Mouse (Mus musculus): Measurements from ENCODE around the gene Nol7.

Nol7 gene

DNA sequence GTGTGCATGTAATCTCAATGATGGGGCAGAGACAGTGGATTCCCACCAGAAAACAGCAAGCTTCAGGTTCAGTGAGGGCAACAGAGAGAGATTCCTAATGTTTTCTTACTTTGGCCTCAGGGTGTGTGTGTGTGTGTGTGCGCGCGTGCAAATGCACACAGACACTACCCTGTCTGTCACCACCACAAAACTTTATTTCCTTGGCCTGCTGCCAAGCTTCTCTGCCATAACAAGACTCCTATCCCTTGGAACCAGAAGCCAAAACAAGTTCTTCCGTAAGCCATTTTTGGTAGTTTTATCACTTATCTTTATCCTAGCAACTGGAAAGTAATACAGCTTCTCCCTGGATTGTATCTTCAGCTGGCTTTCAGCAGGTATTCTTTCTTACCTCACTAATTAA, 30.2 kb downstream of the Nol7 start:
- no peak for DNase-seq (ENCODE audit: low read depth, low spot score)

DNA sequence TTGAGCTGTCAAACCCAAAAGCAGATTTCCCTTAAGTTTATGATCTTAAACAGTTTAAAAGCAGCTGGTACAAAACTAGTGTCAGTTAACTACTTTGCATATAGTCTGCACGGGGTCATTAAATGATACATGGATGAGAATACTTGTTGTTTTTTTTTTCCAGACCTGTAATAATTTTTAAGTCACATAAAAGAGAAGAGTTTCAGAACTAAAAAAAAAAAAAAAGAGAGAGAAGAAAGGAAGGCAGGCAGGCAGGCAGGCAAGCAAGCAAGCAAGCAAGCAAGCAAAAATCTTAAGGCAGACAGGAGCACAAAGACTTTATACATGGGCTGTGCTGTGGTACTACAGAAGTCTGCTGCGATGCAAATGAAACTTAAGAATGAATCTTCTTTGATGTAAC, 35.2 kb downstream of the Nol7 start:
- no peak for DNase-seq (ENCODE audit: low read depth, low spot score)

DNA sequence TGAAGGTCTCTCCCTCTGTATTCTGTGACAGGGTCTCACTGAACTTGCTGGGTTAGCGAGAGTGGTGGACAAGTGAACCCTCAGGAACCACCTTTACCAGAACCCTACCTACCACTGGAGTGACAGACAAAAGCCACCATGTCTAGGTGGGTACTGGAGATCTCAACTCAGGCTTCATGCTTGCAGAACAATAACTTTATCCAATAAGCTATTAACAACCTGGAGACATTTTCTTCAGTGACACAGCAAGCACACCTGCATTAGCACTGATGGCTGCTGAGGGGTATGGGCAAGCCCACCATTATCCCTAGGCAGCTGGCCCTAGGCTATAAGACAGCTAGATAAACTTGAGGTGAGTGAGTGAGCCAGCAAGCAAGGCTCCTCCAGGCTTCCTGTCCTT, 42.2 kb downstream of the Nol7 start:
- DNase-seq (ENCODE audit: low read depth, low spot score) = no peak

- DNase-seq (ENCODE audit: low read depth, low spot score) = no peak
Measured at GRCm38 (mm10) chr13:43442551-43442950, 44.4 kb downstream of the Nol7 start.

DNA sequence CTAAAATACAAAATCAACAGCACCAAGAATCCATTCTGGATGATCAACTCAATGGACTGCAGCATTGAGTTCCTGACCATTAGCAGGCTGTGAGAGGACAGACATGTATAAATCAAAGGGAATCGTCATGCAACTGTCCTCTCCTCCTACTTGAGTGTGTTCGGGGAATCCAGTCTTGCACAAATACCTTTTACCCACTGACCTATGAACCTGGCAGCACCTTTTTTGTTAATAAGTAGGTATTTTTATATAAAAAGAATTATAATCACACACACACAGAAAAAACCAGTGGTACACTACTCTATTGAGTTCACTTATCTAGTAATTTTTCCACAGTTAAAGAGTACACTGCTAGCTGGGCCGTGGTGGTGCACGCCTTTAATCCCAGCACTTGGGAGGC, 45.5 kb downstream of the Nol7 start:
- no peak for DNase-seq (ENCODE audit: low read depth, low spot score)

GRCm38 (mm10) chr13:43444717-43445116, 46.5 kb downstream of the Nol7 start:
- no peak for DNase-seq (ENCODE audit: low read depth, low spot score)

DNA sequence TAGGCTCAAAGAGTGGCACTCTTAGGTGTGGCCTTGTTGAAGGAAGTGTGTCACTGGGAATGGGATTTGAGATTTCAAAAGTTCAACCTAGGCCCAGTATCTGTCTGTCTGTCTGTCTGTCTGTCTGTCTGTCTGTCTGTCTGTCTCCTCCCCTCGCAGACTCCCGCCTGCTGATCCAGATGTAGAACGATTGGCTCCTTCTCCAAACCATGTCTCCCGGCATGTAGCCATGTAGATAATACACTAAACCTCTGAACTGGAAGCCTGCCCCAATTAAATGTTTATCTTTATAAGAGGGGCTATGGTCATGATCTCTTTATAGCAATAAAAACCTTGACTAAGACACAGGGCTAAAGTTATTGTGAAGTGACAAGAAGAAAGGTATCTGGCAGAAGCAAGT, 47.6 kb downstream of the Nol7 start:
- no peak for DNase-seq (ENCODE audit: low read depth, low spot score)

GRCm38 (mm10) chr13:43447721-43448120, 49.5 kb downstream of the Nol7 start:
- DNase-seq (ENCODE audit: low read depth, low spot score) = no peak

DNA sequence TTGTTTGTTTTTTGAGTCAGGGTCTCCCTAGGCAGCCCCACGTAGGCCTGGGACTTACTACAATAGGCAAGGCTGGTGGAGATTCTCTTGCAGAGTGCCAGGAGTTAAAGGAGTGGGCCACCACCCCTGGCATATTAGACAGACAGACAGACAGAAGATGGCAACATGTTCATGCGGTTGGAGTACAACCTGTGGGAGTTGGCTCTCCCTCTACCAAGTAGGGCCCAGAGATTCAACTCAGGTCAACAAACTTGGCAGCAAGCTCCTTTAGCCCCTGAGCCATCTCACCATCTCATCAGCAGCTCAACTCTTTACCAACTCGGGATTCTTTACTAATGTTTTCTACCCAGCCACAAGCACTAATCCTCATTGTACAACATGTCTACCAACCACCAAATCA, 52.5 kb downstream of the Nol7 start:
- no peak for DNase-seq (ENCODE audit: low read depth, low spot score)

GRCm38 (mm10) chr13:43452177-43452576, 54.0 kb downstream of the Nol7 start:
- no peak for DNase-seq (ENCODE audit: low read depth, low spot score)

- DNase-seq (ENCODE audit: low read depth, low spot score) = no peak
Measured at GRCm38 (mm10) chr13:43452843-43453605, 54.8 kb downstream of the Nol7 start.

DNA sequence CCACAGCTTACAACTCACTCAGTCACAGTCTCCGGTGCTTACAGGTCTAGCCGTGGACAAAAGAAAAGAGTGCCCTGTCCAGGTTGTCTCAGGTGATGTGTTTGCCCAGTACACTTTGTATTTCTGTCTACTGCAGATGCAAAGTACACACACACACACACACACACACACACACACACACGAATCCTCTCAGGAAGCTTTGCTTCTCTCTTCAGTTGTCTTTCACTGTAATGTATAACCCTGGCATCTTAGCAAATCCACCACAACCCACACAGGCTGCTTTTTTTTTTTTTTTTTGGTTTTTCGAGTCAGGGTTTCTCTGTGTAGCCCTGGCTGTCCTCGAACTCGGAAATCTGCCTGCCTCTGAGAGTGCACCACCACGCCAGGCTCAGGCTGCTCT, 56.2 kb downstream of the Nol7 start:
- DNase-seq (ENCODE audit: low read depth, low spot score) = no peak
